Mouse (Mus musculus): ENCODE data around the gene Clvs2.

The Clvs2 gene

DNA sequence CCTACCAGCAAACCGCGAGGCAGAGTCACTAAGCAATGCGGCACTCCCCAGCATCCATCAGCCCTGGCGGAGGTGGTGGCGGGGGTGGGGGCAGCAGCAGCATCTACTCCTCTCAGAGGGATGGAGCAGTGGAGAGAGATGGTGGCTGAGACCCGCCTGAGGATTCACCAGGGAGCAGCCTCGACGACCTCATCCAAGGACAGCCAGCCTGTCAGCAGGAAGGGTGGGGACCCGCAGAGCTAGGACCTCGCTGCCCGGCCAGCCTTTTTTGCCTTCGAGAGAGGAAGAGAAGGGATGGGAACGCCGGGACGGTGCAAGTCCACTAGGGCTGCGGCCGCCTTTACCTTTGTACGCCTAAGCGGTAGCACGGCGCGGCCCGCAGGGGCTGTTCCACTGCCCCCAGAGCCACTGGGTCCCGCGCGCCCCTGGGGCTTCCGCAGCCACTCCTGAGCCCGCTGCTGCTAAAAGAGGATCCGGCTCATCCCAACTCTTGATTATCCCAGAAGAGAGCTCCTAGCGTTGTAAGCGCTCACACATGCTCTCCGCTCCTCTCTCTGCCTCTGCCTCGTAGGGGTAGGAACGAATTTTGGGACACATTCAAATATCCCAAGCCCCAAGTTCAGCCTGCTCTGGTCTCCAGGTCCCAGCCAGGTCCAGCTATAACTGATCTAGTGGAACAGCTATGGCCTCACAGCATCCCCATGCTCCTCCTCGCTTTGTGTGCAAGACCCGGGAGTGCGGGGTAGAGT lies at the start of gene Clvs2:
Clvs2 (minus strand) TSS at position 639 of the 749 bp plus-strand sequence.
- peak; percentile 27 for DNase-seq (ENCODE audit: low spot score)

DNA sequence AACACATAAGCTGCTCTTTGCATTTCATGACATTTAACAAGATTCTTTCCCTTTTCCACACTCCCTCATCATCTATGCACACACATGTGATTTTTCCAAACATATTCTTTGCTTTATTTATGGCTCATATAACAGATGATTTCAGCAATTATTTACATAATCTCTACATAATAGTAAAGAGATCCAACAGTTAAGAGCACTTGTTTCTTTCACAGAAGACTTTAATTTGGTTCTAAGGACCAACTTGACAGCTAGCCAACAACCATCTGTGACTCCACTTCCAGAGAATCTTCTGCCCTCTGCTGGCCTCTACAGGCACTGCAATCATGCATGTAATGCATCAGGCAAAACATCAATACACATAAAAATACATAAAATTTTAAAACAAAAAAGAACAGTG lies 28.6 kb upstream of the Clvs2 start:
- peak; percentile 39 for DNase-seq (ENCODE audit: low spot score)

DNA sequence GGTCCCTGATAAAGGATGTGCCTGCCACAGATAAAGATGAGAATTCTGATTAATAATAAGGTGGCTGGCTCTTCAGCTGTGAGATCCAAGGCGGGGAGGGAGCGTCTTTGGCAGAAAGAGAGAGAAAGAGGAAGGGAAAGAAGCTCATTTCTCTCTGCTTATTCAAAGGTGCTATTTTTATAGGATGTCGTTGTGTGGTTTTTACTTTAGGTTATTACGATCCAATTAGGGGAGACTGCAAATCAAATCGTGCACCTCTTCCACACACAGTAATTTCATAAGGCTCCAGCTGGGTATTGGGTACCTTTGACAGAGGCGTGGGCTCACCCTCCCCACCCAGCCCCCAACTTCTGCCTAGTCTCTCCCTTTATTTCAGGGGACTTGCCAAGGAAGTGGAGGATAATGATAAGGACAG lies 985 bp downstream of the Clvs2 start:
- no peak for DNase-seq (ENCODE audit: low spot score)

DNA sequence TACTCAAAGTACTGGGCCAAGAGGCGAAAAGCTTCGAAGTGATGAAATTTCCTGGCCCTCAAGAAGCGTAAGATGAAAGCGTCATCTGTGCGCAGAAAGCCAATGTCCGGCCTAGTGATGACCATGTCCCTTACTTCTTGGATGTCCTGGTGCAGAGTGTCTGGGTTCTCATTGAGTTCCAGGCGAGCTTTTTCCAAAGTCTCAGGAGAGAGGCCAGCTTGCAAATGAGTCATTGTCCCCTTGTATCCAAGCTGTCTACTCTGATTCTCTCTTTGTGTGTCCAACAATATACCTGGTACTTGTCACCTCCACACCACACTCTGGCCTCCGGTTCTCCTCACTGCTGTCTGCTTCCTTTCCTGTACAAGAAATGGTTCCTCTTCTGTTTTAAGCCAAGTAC lies 1.9 kb downstream of the Clvs2 start:
- no peak for DNase-seq (ENCODE audit: low spot score)

DNA sequence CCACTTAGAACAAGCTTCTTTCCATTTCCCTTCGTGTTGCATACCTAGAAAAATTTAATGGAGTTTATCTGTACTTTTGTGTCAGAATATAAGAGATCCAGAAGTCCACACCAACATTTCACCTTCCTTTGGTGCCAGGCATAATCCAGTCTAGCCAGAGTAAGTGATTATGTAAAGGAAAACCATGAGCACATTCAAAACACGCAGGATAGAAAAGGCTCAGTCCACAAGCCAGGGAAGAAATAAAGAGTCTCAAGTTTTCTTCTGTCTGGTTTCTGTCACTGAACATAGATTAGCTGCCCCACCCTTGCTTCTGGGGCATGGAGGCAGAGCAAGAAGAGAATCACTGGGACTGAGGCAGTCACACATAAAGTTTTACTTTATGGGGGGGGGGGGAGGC lies 8.4 kb downstream of the Clvs2 start:
- DNase-seq (ENCODE audit: low spot score): no peak

DNA sequence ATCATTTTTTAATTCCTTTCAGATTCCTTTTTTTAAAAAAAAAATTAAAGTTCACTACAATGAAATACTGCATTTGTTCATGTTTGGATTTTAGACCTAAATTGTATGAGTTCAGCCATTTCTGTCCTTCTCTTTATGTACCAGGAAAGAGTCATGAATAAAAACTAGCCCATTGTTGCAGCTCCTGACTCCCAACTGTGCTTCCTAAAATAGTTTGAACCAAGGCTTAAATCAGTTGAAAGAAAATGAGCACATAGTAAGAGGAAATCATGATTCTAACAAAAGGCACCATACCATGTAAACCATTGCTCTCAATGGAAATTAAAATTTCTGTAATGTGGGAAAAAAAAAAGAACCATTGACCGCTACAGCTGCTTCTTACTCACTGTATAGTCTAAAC lies 11.4 kb downstream of the Clvs2 start:
- no peak for DNase-seq (ENCODE audit: low spot score)

DNA sequence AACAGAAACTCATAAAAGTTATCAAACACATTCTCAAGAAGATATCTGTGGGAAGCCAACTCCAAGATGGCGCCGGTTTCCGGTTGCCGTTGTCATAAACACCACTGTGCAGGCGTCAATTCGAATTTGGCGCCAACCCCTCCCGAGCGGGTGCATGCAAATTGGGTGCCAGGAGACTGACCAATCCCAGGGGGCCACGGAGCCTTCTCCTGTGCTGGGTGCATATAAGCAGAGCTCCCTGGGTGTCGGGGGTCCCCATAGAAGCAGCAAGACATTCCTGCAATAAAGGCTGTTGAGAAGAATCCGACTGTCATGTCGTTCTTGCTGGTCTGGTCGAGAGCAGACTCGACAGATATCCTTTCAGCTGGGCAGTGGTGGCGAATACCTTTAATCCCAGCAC lies 31.8 kb downstream of the Clvs2 start:
- no peak for DNase-seq (ENCODE audit: low spot score)

DNA sequence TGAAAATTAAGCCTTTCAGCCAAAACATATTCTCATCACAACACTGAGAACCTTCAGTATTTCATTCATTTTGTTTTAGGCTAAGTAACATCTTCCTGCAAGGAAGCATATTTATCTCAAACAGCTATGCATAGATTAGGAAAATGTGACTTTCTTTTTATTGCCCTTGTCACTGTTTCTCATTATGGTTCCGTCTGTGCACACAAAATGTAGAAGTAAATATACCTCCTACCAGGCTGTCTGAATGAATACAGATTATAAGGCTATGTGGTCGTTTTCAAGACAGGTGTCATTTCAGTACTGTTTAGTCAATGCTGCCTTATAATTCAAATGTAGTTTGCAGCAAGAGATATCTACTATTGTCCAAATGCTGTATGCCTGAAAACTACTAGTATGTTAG lies 35.8 kb downstream of the Clvs2 start:
- DNase-seq (ENCODE audit: low spot score): no peak

DNA sequence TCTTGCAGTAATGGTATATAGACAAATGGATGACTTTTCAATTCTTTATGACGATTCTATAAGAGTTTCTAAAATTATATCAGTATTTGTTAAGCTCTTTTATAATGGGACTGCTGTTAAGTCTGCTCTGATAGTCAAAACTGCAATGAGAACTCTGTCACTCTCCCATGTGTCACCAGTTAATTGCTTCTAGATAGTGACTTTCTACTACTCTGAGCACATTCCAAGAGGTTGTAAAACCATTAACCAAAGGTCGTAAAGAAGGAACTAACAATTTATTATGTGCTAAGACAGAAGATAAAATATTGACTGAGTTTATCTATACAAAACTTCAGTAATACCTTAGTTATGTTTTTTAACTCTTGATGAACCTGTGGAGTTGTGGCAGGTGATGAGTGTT lies 37.5 kb downstream of the Clvs2 start:
- DNase-seq (ENCODE audit: low spot score): no peak

DNA sequence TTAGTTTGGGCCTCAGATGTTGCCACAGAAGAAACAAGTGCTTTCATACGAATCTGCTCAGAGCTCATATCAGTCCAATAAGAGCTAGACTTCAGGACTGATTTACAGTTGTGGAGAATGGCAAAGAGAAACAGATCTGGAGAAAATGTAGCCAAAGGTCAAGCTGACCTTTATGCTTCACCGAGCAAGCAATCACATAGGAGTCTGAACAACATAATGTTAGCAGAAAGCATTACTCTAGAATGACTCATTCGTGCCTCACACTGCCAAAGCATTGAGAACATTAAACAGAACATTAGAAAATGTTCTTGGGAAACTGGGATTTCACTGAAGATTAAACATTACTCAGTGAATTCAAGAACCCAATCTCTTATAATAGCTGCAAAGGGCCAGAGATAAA lies 66.5 kb downstream of the Clvs2 start:
- no peak for DNase-seq (ENCODE audit: low spot score)

DNA sequence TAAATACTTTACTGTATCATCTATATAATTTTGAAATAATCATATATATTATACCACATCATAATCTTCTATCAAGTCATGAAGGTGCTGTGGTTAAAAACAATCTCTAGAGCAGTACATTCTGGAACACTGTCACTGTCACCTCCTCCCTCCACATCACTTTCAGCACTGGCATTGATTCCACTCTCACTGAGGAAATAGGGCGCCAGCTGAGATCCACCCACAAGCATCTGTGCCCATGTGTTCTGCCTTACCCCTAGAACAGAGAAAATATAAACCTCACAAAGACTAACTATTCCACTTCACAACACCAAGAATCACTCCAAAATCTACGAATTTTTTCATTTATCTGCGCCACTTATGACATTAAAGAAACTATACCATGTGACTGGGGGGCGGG lies 84.2 kb downstream of the Clvs2 start:
- DNase-seq (ENCODE audit: low spot score): no peak
